Mouse (Mus musculus) ovary, adult 18-20 months (tissue): ENCODE data around the gene Hist1h2br.
A peak's percentile ranks its signal among the peaks of the same experiment; 100 is the strongest.
"Not testable (repeated sequence)": the region's sequence is repeated elsewhere in the genome, so short reads cannot be mapped to it uniquely, and the experiment has no call there.

Source experiments
- DNase-seq: peaks from one replicate; pipeline ENCODE4 v3.0.0; 2022; ENCODE audit warnings: low spot score, mixed read lengths

The Hist1h2br gene

GRCm38 (mm10) chr13:21833461-21833860 is at the start of gene Hist1h2br, which contains the start of gene Hist1h2ap:
Gene Hist1h2br (plus strand): TSS chr13:21833743.
Gene Hist1h2ap (minus strand): TSS chr13:21833507.
- DNase-seq = not testable (repeated sequence)

GRCm38 (mm10) chr13:21784311-21784710 is 49.2 kb upstream of the Hist1h2br start:
- no peak for DNase-seq

GRCm38 (mm10) chr13:21786189-21786898 is 47.2 kb upstream of the Hist1h2br start:
- no peak for DNase-seq

DNA sequence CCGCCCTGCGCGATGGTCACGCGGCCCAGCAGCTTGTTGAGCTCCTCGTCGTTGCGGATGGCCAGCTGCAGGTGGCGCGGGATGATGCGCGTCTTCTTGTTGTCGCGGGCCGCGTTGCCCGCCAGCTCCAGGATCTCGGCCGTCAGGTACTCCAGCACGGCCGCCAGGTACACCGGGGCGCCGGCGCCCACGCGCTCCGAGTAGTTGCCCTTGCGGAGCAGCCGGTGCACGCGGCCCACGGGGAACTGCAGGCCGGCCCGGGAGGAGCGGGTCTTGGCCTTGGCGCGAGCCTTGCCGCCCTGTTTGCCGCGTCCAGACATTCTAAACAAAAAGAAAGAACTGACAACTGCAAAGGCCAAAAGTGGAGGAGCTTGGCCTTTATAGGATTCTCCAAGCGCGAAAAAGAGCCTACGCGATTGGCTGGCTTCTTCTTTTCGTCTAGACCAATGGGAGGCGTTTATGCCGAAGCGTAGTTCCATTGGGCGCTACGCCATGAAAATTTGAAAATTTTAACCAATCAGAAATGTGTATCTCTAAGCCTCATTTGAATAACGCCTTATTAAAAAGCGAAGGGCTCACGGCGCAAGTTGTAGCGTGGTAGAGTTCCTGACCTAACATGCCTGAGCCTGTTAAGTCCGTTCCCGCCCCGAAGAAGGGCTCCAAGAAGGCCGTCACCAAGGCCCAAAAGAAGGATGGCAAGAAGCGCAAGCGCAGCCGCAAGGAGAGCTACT is 46.5 kb upstream of the Hist1h2br start, which contains the start of the genes Hist1h2an and Hist1h2bp:
TSS of gene Hist1h2an (minus strand) at position 320 of the 731 bp plus-strand sequence.
TSS of gene Hist1h2bp (plus strand) at position 563 of the 731 bp plus-strand sequence.
- DNase-seq = peak; percentile 86

DNA sequence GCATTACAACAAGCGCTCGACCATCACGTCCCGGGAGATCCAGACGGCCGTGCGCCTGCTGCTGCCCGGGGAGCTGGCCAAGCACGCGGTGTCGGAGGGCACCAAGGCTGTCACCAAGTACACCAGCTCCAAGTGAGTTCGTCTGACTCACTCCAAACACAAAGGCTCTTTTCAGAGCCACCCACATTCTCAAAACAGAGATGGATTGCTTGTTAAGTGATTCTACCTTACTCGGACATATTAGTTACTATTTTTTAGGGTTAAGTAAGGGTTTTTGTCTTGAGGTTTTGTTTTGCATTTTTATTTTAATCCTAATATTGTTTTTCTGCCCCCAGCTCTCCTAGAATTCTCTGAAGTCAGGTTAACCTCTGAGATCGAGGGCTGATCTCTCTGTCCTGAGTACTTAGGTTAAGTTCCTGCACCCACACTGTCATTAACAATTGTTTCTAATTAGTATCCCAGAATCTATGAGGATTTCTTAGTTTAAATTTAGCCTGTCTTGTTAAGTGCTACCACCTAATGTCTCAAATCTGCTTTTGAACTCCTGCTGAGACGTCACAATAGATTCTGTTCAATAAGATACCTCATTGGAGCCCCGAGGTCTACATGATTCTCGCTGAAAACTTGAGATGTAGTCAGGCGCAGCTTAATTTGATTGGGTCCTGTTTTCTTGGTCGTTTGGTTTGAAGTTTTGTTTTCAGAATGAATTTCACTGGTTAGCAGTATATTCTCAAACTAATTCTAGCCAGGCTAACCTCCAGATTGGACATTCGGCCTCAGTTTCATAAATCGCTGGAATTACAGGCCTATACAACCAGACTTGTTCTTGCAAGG is 45.6 kb upstream of the Hist1h2br start:
- DNase-seq = no peak

DNA sequence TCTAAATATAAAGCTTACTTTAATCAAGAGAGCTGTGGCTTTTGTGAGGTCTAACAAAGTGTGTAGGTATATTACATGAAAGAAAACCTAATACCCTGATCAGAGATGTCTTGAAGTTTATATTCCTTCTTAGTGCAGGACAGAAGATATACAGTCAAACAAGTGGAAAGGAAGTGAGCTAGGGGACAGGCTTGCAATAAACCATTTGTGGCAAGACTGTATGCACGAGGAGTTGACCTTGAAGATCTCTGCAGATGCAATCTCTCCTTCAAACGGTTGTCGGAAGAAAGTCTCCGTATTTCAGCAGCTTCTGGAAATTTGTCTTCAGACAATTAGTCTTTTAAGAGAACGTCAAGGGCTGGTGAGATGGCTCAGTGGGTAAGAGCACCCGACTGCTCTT is 43.6 kb upstream of the Hist1h2br start:
- no peak for DNase-seq

GRCm38 (mm10) chr13:21790601-21791283 is 42.8 kb upstream of the Hist1h2br start:
- no peak for DNase-seq

DNA sequence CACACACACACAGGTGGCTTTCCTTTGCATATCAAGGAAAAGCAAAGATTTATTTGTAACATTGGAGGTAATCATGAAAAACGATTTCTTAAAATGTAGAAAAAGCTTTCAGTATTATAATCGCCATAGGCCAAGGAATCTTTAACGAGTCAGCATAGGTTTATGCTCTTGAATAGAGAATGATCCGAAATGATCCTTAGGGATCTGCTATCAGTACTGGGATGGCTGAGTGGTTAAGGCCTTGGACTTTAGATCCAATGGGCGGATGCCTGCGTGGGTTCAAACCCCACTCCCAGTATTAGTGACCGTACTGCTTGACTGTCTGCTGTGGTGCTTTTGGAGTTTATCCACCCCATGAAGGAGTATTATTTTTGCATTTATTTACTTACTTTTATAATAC is 38.0 kb upstream of the Hist1h2br start:
- no peak for DNase-seq

GRCm38 (mm10) chr13:21797163-21797562 is 36.4 kb upstream of the Hist1h2br start:
- not testable (repeated sequence) for DNase-seq

- not testable (repeated sequence) for DNase-seq
Measured at GRCm38 (mm10) chr13:21803058-21803457, 30.5 kb upstream of the Hist1h2br start.

DNA sequence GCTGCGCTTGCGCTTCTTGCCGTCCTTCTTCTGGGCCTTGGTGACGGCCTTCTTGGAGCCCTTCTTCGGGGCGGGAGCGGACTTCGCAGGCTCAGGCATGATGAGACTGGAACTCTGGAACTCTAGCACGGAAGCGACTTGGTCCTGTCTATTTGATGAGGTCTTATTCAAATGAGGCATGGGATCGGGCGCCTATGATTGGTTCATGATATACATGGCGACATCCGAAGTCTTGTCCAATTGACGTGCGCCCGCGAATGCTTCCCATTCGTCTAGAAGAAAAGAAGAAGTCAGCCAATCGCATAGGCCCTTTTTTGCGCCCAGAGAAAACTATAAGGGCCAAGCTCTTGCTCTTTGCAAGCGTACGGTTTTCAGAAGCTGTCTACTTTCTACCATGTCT is 23.5 kb upstream of the Hist1h2br start, which contains the start of the genes Hist1h2bq and Hist1h2ao:
TSS of gene Hist1h2bq (minus strand) at position 125 of the 400 bp plus-strand sequence.
TSS of gene Hist1h2ao (plus strand) at position 393 of the 400 bp plus-strand sequence.
- not testable (repeated sequence) for DNase-seq

- DNase-seq = not testable (repeated sequence)
Measured at GRCm38 (mm10) chr13:21811074-21811473, 22.5 kb upstream of the Hist1h2br start.

DNA sequence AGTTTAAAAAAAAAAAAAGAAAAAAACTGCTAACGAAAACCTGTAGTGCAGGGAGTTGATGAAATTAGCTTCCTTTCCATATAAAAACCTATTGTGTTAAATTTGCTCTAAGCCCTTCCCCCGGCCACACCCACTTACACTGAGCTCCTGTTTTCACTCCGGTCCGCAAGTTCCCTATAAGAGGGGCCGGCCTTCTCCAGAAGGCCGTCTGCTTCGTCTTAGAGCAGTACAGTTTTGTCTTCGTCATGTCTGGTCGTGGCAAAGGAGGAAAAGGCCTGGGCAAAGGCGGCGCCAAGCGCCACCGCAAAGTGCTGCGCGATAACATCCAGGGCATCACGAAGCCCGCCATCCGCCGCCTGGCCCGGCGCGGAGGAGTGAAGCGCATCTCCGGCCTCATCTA is 22.0 kb upstream of the Hist1h2br start, which contains the start of gene Hist1h4m:
TSS of gene Hist1h4m (plus strand) at position 208 of the 400 bp plus-strand sequence.
- peak; percentile 9 for DNase-seq

DNA sequence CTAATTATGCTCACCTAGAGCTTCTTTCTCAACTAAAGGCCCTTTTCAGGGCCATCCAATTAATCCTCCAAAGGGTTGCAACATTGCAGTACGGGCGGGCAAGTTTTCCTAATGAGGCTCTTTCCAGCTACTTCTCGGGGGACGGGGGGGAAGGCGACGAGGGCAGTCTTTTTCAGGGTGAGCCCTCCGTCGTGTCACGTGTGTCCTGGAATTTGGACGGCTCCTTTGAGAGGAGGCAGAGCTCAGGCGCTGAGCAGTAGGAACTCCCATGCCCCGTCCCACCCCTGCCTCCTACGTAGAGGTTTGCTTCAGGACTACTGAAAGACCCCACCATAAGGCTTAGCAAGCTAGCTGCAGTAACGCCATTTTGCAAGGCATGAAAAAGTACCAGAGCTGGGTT is 21.5 kb upstream of the Hist1h2br start:
- not testable (repeated sequence) for DNase-seq

GRCm38 (mm10) chr13:21820082-21820890 is 13.3 kb upstream of the Hist1h2br start:
- not testable (repeated sequence) for DNase-seq

DNA sequence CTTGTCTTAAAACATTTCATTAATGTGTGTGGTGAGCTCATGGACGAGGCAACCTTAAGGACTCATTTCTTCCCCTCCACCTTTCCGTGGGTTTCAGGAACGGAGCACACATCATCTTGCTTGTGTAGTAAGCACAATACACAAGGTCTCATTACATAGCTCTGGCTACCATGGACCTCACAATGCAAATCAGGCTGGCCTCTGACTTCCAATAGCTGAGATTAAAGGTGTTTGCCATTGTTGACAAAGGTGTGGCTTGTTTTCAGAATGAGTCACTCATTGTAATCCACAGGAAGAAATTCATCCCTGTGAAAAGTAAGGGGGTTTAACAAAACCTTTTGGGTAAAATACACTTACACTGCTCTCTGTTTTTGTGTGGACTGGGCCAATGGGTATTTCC is 5.0 kb upstream of the Hist1h2br start:
- no peak for DNase-seq

DNA sequence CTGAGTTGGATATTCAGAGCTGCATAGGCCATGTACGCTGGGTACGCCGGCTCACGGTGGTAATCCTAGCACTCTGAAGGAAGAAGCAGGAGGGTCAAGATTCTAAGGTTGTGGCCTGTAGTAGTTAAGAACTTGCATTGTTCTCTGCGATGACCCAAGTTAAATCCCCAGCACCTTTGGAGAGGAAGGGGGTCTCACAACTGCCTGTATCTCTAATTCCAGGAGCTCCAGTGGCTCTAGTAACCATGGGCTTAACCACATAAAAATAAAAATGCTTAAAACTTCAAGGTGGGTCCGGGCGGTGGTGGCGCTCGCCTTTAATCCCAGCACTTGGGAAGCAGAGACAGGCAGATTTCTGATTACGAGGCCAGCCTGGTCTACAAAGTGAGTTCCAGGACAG is 3.2 kb upstream of the Hist1h2br start:
- no peak for DNase-seq

DNA sequence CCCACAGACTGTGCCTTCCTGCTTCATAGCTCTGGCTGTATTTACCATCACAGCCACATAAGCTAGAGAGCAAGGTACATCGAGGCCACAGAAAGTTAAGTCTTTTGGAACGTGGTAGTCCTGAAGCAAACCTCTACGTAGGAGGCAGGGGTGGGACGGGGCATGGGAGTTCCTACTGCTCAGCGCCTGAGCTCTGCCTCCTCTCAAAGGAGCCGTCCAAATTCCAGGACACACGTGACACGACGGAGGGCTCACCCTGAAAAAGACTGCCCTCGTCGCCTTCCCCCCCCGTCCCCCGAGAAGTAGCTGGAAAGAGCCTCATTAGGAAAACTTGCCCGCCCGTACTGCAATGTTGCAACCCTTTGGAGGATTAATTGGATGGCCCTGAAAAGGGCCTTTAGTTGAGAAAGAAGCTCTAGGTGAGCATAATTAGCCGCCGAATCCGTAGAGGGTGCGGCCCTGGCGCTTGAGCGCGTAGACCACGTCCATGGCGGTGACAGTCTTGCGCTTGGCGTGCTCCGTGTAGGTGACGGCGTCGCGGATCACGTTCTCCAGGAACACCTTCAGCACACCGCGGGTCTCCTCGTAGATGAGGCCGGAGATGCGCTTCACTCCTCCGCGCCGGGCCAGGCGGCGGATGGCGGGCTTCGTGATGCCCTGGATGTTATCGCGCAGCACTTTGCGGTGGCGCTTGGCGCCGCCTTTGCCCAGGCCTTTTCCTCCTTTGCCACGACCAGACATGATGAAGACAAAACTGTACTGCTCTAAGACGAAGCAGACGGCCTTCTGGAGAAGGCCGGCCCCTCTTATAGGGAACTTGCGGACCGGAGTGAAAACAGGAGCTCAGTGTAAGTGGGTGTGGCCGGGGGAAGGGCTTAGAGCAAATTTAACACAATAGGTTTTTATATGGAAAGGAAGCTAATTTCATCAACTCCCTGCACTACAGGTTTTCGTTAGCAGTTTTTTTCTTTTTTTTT is 1.8 kb upstream of the Hist1h2br start, which contains the start of gene Hist1h4n:
TSS of gene Hist1h4n (minus strand) at position 779 of the 977 bp plus-strand sequence.
- not testable (repeated sequence) for DNase-seq

DNA sequence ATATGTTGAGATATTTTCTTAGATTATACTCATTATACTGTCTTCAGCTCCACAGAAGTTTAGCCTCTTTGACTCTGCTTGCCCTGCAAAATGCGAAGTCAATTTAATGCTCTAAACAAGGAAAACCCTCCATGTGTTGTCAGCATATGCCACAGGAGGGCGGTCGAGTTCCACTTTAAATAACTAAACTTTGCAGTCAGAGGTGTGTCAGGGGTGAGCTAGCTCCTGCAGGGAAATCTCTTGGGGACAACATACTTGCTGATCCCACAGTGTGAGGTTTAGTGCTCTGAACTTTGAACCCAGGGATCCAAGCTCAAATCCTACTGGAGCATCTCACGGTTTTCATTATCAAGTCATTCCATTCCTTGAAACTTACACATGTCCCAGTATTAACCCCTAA is 7.0 kb downstream of the Hist1h2br start:
- not testable (repeated sequence) for DNase-seq
